Mouse (Mus musculus): Measurements from ENCODE around the gene Cmah. TPM values are rescaled to one million over a fixed set of nuclear protein-coding genes. Genes with fewer than 3 reads are reported as not detected.
"Not testable (repeated sequence)": the region's sequence is repeated elsewhere in the genome, so short reads cannot be mapped to it uniquely, and the experiment has no call there.

Gene Cmah
- total RNA-seq, 1 experiment from 2014 or later, result 6.2 TPM

DNA sequence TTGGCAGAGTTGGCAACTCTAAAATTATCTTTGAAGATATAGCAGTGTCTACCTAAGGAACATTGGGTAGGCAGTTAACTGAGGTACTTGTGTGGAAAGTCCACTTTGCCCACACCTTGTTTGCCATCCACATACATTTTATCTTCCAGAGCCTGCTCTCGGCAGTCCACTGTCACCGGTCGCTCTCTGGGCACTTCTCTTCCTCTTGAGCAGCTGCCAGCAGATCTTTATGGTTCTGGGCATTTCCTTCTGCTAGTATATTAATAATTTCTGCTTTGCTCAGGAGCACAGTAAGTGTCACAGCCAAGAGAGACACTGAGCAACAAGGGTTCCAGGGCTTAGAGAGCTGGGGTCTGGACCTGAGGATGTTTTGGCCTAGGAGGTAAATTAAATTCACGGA, 68.6 kb downstream of the Cmah start:
- no peak for ATAC-seq (replicated peaks in 1 of 2; ENCODE audit: insufficient read depth in 1 of 2, low FRiP score in 2 of 2, low TSS enrichment in 1 of 2, low read depth in 1 of 2, poor library complexity in 2 of 2, severe bottlenecking in 2 of 2)

DNA sequence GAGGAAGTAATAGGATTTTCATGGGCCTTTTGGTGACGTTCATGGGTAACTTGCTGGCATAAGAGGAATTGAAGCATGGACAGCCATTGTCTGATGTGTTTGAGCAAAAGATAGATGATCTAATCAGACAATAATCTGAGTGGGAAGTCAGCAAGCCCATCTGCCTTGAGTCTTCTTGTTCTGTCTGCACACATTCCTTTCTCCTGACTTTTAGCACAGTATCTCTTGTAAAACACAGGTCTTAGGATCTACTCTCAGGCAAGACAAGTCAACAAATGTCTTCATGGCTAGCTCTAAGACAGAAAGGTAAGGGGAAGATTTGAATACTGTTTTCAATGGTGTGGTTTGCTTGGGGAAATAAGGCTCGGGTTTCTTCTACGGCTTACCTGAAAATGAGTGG, 70.0 kb downstream of the Cmah start:
- ATAC-seq (replicated peaks in 1 of 2; ENCODE audit: insufficient read depth in 1 of 2, low FRiP score in 2 of 2, low TSS enrichment in 1 of 2, low read depth in 1 of 2, poor library complexity in 2 of 2, severe bottlenecking in 2 of 2), result no peak

DNA sequence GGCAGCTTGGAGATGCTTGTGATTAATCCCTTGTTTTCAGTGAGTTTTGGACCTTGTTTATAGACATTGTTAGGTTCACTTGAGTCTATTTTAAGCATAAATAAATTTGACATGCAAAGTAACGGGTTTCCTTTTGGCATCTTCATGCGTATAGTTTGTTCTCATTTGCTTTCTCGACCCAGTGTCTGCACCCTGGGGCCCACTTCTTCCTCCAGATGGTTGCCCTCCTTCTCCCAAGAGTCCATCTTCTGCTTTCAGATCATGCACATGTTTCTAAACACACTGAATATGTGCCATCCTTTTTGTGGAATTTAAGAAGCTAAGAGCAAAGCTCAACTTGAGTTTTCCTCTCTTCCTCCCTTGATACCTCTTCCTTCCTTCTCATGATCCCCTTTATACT, 71.3 kb downstream of the Cmah start:
- no peak for ATAC-seq (replicated peaks in 1 of 2; ENCODE audit: insufficient read depth in 1 of 2, low FRiP score in 2 of 2, low TSS enrichment in 1 of 2, low read depth in 1 of 2, poor library complexity in 2 of 2, severe bottlenecking in 2 of 2)

- not testable (repeated sequence) for ATAC-seq (replicated peaks in 1 of 2; ENCODE audit: insufficient read depth in 1 of 2, low FRiP score in 2 of 2, low TSS enrichment in 1 of 2, low read depth in 1 of 2, poor library complexity in 2 of 2, severe bottlenecking in 2 of 2)
Measured at GRCm38 (mm10) chr13:24401821-24402220, 74.6 kb downstream of the Cmah start.

DNA sequence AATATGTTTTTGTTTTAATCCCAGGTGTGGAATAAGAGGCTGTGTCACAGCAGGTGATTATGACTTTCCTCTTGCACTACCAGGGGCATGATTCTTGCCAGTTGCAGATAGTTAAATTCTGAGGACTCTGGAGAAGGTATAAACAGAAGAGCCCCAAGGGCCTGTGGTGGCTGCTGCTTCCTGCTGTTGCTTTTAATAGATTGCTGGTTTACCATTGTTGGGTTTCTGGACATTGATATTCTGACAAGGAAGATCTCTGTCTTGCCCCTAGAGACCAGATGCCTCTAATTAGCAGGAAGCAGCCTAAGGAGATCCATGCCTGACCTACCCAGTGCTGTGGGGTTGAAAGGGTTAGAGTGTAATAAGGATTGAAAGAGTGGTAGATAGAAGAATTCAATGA, 75.8 kb downstream of the Cmah start:
- peak; percentile 43 to 62; a peak in 2 of 4 replicates for ATAC-seq (replicated peaks in 1 of 2; ENCODE audit: insufficient read depth in 1 of 2, low FRiP score in 2 of 2, low TSS enrichment in 1 of 2, low read depth in 1 of 2, poor library complexity in 2 of 2, severe bottlenecking in 2 of 2)

DNA sequence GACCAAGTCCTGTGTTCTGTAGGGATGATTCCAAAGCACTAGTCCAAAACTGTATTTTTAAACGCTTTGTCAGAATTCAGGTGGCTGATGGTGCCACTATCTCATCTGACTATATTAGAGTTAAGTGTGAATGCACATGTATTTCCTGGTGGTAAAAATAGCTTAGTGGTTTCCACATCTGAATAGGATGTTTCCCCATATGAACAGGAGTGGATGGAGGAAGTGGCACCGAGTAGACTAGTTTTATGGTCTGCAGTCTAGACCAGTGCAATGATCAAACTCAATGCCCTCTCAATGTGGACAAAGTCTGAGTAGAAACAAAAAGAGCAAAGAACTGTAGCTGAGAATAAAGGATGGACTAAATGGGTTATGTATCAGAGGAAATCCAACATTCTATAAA, 79.6 kb downstream of the Cmah start:
- peak; percentile 56 to 65; a peak in 2 of 4 replicates for ATAC-seq (replicated peaks in 1 of 2; ENCODE audit: insufficient read depth in 1 of 2, low FRiP score in 2 of 2, low TSS enrichment in 1 of 2, low read depth in 1 of 2, poor library complexity in 2 of 2, severe bottlenecking in 2 of 2)

GRCm38 (mm10) chr13:24414635-24415206, 87.5 kb downstream of the Cmah start:
- ATAC-seq (replicated peaks in 1 of 2; ENCODE audit: insufficient read depth in 1 of 2, low FRiP score in 2 of 2, low TSS enrichment in 1 of 2, low read depth in 1 of 2, poor library complexity in 2 of 2, severe bottlenecking in 2 of 2), result no peak

- ATAC-seq (replicated peaks in 1 of 2; ENCODE audit: insufficient read depth in 1 of 2, low FRiP score in 2 of 2, low TSS enrichment in 1 of 2, low read depth in 1 of 2, poor library complexity in 2 of 2, severe bottlenecking in 2 of 2), result 0 out of 4 replicates have a peak, but pooled peaks of 1 of the 2 experiments have one; percentile 15
Measured at GRCm38 (mm10) chr13:24415506-24416206, 88.5 kb downstream of the Cmah start.

GRCm38 (mm10) chr13:24416409-24416808, 89.2 kb downstream of the Cmah start:
- peak in 1 of 2 experiments; percentile 34; a peak in 1 of 4 replicates for ATAC-seq (replicated peaks in 1 of 2; ENCODE audit: insufficient read depth in 1 of 2, low FRiP score in 2 of 2, low TSS enrichment in 1 of 2, low read depth in 1 of 2, poor library complexity in 2 of 2, severe bottlenecking in 2 of 2)

GRCm38 (mm10) chr13:24418024-24418423, 90.8 kb downstream of the Cmah start:
- ATAC-seq (replicated peaks in 1 of 2; ENCODE audit: insufficient read depth in 1 of 2, low FRiP score in 2 of 2, low TSS enrichment in 1 of 2, low read depth in 1 of 2, poor library complexity in 2 of 2, severe bottlenecking in 2 of 2), result no peak

- no peak for ATAC-seq (replicated peaks in 1 of 2; ENCODE audit: insufficient read depth in 1 of 2, low FRiP score in 2 of 2, low TSS enrichment in 1 of 2, low read depth in 1 of 2, poor library complexity in 2 of 2, severe bottlenecking in 2 of 2)
Measured at GRCm38 (mm10) chr13:24418814-24419213, 91.6 kb downstream of the Cmah start.

DNA sequence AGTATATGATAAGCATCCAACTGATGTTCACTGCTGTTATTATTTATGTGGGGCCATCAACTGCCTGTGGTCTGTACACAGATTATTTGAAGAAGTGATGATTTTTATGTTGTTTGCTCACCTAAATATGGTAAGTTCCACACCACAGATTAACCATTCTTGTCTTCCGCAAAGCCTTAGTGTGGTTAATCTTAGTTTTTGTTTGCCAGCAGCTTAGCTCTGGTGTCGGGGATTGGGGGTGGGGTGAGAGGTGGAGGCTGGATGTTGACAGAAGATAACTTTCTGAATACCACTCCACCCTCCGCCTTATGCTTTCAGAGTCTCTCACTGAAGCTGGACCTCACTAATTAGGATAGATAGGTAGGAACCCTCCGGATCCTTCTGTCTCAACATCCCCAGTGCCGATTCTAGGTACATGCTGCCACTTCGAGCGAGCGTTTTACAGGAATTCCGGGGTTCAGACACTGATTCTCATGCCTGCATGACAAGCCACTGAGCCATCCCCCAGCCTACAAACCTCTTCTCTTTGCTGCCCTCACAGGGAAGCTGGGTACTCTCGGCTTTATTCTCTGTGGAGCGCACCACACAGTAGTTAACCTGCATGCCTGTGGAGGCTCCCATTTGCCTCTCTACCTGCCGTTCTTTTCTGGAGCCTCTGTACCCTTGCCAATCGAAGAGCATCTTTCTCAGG, 92.5 kb downstream of the Cmah start:
- peak in 1 of 2 experiments; percentile 16; a peak in 1 of 4 replicates for ATAC-seq (replicated peaks in 1 of 2; ENCODE audit: insufficient read depth in 1 of 2, low FRiP score in 2 of 2, low TSS enrichment in 1 of 2, low read depth in 1 of 2, poor library complexity in 2 of 2, severe bottlenecking in 2 of 2)

- no peak for ATAC-seq (replicated peaks in 1 of 2; ENCODE audit: insufficient read depth in 1 of 2, low FRiP score in 2 of 2, low TSS enrichment in 1 of 2, low read depth in 1 of 2, poor library complexity in 2 of 2, severe bottlenecking in 2 of 2)
Measured at GRCm38 (mm10) chr13:24421987-24422386, 94.8 kb downstream of the Cmah start.

DNA sequence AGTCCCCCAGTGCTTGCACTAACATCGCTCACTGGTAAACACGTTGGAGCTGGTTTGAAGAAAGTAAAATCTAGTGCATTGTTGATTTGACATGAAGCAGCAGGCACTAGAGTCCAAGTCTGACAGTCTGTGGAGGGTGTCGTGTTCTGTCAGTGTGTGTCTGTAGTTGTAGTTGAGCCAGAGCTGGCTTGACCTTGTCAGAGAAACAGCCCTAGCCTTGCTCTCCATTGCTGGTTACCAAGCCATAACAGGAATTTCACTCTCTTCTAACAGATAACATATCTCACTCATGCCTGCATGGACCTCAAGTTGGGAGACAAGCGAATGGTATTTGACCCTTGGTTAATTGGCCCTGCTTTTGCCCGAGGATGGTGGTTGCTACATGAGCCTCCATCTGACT, 103.0 kb downstream of the Cmah start:
- ATAC-seq (replicated peaks in 1 of 2; ENCODE audit: insufficient read depth in 1 of 2, low FRiP score in 2 of 2, low TSS enrichment in 1 of 2, low read depth in 1 of 2, poor library complexity in 2 of 2, severe bottlenecking in 2 of 2), result no peak

GRCm38 (mm10) chr13:24431593-24431992, 104.4 kb downstream of the Cmah start:
- ATAC-seq (replicated peaks in 1 of 2; ENCODE audit: insufficient read depth in 1 of 2, low FRiP score in 2 of 2, low TSS enrichment in 1 of 2, low read depth in 1 of 2, poor library complexity in 2 of 2, severe bottlenecking in 2 of 2), result no peak; a peak in 1 of 4 replicates

DNA sequence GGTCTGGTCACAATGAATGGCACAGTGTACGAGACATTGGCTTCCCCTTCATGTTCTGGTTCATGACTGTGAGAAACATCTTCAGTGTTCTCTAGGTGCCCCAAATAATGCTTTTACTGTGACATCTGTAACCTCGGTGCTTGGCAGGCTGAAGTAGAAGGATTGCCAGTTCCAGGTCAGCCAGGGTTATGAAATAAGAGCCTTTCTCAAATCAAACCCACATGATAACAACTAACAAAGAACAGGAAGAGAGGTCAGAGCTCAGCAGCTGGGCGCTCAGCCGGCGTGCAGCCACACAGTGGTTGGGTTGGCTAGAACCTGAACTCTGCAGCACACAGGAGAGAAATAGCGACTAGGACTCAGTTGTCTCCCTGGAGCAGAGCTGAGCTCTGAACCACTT, 115.1 kb downstream of the Cmah start:
- ATAC-seq (replicated peaks in 1 of 2; ENCODE audit: insufficient read depth in 1 of 2, low FRiP score in 2 of 2, low TSS enrichment in 1 of 2, low read depth in 1 of 2, poor library complexity in 2 of 2, severe bottlenecking in 2 of 2), result peak; percentile 30 to 43; a peak in 1 of 4 replicates

DNA sequence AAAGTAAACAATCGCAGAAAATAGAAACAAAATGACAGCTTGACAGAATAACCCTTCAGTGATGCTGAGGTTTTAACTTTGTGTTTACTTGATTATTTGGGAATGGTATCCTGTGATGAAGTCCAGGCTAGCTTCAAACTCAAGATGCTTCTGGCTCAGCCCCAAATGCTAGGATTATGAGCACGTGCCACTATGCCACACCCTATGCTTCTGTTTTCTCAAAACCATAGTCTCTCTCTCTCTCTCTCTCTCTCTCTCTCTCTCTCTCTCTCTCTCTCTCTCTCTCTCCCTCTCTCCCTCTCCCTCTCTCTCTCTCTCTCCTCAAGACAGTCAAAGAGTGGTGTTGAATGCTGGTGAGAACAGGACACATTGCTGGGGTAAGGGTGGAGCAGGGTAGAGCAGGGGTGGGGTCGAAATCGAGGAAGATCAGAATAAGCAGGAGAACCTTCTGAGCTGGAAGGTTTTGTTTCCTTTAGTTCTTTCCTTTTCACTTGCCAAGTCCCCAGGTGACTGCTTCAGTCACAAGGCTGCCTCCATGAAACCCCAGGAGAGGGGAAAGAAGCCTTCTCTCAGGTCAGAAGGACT, 116.7 kb downstream of the Cmah start:
- no peak for ATAC-seq (replicated peaks in 1 of 2; ENCODE audit: insufficient read depth in 1 of 2, low FRiP score in 2 of 2, low TSS enrichment in 1 of 2, low read depth in 1 of 2, poor library complexity in 2 of 2, severe bottlenecking in 2 of 2)

- peak; percentile 80 to 93 for ATAC-seq (replicated peaks in 1 of 2; ENCODE audit: insufficient read depth in 1 of 2, low FRiP score in 2 of 2, low TSS enrichment in 1 of 2, low read depth in 1 of 2, poor library complexity in 2 of 2, severe bottlenecking in 2 of 2)
Measured at GRCm38 (mm10) chr13:24444709-24445108, 117.5 kb downstream of the Cmah start.
